ENCODE assay signal across 9 mouse cellular contexts in the genomic region with DNA sequence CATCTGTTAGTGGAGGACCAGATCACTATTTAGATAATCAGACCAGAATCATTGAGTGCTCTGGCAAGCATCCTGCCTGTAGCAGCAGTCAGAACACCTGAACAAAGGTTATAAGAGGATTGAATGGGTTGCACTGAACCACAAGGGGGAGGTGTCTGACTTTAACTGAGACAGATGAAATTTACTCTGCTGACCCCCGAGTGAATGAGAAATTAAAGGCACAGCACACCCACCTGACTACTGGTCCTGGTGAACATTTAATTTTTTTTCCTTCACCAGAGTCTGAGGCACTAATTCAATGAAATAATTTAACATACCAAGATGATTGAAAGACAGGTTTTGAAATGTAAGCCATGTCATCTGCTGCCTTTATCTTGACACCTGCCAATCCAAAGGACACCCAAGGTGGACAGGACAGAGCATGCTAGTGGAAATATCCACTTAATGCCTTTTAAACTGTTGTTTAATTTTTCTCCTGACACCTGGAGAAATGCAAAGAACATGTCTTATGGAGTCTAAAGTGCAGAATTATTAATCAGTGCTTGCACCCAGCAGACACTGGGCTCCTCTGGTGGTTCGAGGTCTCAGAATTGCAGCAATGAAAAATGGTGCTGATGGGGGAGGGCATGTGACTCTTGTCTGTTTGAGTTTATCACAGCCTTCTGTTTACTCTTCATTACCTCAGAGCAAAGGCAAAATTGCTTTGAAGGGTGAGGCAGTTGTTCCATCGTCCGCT.
DNase-seq lines count a peak whose midpoint lies in the region; TF ChIP-seq lines count a peak whose summit lies in the region.
"Had no signal": no experiment of that assay in that cellular context is flagged by ENCODE, and none has a peak within 500 bp of the region (broad histone marks: within the 10 kb centered on the region; RNA-seq: fewer than 3 reads in every experiment).

No protein-coding gene starts in this region.

- DNase-seq in cerebellum, postnatal 14 days: peak; percentile 59 to 67
- DNase-seq in cerebellum, adult 2 months: no peak
- peak; percentile 42 for DNase-seq in brain, embryonic 18.5 days (ENCODE audit: low read depth, low spot score)
- peak; percentile 24 for DNase-seq in hindbrain, embryonic 10.5 days (ENCODE audit: low spot score)
- peak; percentile 55 for DNase-seq in mesoderm, embryonic 11.5 days (ENCODE audit: low read depth, low spot score)
- DNase-seq in thymus, adult 18-20 months: no peak
- no peak for DNase-seq in heart, adult 11 months
- no peak for DNase-seq in heart, adult 8-10 months (ENCODE audit: low spot score)
- DNase-seq: cerebellum, adult 11-12 months had no signal

- no peaks in the 10 kb centered on the region for H3K4me1 ChIP-seq in cerebellum, adult 2 months (ENCODE audit: control insufficient read depth, insufficient read depth, low read length)
- H3K4me1 ChIP-seq in hindbrain, embryonic 10.5 days (replicated peaks): peaks cover 21% of the 10 kb centered on the region

- no peak overlapping the region for H3K27ac ChIP-seq in cerebellum, adult 2 months (ENCODE audit: insufficient read depth, low read length)
- H3K27ac ChIP-seq in hindbrain, embryonic 10.5 days: peak overlapping the region; percentile 76

- TF ChIP-seq CTCF in cerebellum, adult 2 months (IDR thresholded peaks at IDR 0.05; ENCODE audit: borderline replicate concordance, insufficient read depth, low read depth, low read length): no peak

- H3K27me3 ChIP-seq in cerebellum, adult 2 months (ENCODE audit: control insufficient read depth, insufficient read depth, low read length): no peaks in the 10 kb centered on the region
- no peaks in the 10 kb centered on the region for H3K27me3 ChIP-seq in hindbrain, embryonic 10.5 days (ENCODE audit: insufficient read depth, poor library complexity, severe bottlenecking)

- H3K9me3 ChIP-seq in hindbrain, embryonic 10.5 days: no peaks in the 10 kb centered on the region

- no peak overlapping the region for H3K4me3 ChIP-seq in cerebellum, adult 2 months (replicated peaks; ENCODE audit: insufficient read depth, low read depth, low read length)
- H3K4me3 ChIP-seq in hindbrain, embryonic 10.5 days: no peak overlapping the region

- no peaks in the 10 kb centered on the region for H3K36me3 ChIP-seq in hindbrain, embryonic 10.5 days

- 27% methylated on average over 4 of the region's 4 CpGs for WGBS in cerebellum, adult 2 months
- 55% methylated on average over 4 of the region's 4 CpGs for WGBS in hindbrain, embryonic 10.5 days

- no peak for TF ChIP-seq POLR2A in cerebellum, adult 2 months (IDR thresholded peaks at IDR 0.05; ENCODE audit: borderline replicate concordance, insufficient read depth, low read length)

Comparison
In these comparisons a context has a peak if more than half of its experiments do, and no peak if none do; other contexts are left out.
1. DNase-seq: peak in cerebellum, postnatal 14 days (2 of 2), brain, embryonic 18.5 days (single experiment), hindbrain, embryonic 10.5 days (single experiment) and mesoderm, embryonic 11.5 days (single experiment); none in cerebellum, adult 2 months (0 of 2), thymus, adult 18-20 months (0 of 2), heart, adult 11 months (single experiment) and heart, adult 8-10 months (single experiment).